Mouse (Mus musculus): ENCODE measurements around the gene Sccpdh. TPM values are rescaled to one million over a fixed set of nuclear protein-coding genes. Genes with fewer than 3 reads are reported as not detected.
"Not testable (repeated sequence)": the region's sequence is repeated elsewhere in the genome, so short reads cannot be mapped to it uniquely, and the experiment has no call there.

The Sccpdh gene
- total RNA-seq, 1 experiment from 2014 or later, result 15.0 TPM

DNA sequence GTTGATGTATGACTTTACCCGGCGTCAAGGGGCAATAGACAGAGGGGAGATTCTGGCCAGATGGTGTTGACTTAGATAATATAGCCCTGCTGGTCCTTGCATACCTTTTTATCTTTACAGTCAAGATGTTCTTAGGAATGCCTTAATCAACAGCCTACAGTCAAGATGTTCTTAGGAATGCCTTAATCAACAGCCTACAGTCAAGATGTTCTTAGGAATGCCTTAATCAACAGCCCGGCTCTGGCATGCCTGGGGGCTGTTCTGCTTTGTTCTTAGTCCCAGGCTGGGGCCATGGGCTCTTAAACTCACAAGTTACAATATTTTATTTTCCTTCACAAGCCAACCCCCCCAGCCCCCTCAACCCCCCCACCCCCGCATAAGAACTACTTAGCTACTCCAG lies 47.3 kb downstream of the Sccpdh start:
- ATAC-seq (replicated peaks; ENCODE audit: insufficient number of reproducible peaks, low FRiP score, low TSS enrichment, poor library complexity, severe bottlenecking), result not testable (repeated sequence)

DNA sequence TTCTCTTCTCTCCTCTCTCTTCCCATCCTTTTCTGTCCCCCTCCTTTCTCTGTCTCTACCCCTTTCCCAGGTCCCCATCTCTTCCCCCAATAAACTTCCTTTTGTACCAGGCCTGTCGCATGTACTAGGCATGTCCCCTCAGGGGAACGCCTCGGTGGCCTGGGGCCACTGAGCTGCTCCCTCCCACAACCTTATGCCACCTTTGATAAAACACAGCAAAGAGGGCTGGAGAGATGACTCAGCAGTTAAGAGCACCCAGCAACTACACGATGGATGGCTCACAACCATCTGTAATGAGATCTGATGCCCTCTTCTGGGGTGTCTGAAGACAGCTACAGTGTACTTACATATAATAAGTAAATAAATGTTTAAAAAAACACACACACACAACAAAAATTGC lies 47.8 kb downstream of the Sccpdh start:
- no peak for ATAC-seq (replicated peaks; ENCODE audit: insufficient number of reproducible peaks, low FRiP score, low TSS enrichment, poor library complexity, severe bottlenecking)

DNA sequence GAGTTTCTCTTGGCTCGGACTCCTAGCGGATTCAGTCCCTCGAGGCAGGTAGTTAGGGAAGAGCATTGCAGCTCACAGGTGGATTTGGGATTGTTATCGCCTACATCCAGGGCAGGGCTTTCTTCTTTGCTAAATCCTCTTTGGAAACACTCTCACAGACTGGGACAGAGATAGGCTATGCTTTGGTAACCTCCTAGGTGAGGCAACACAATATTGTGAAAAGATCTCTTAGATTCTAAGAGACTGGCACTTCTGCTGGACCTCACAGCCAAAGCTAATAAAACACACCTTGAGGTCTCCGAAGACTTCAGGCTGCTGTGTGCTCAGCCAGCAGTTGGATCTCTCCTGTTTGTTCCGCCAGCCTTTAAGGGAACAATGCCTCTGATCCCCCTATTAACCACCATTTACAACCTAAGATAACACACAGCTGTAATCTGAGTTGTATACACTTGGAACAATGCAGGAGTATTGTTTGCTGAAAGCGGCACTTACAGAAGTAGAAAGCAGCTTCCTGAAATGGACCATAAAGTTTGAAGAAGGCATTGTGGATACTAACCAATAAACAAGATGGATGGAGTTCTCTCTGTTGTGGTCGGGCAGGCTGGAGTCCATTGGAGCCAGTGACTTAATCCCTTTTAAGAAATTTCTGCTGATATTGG lies 54.9 kb downstream of the Sccpdh start:
- no peak for ATAC-seq (replicated peaks; ENCODE audit: insufficient number of reproducible peaks, low FRiP score, low TSS enrichment, poor library complexity, severe bottlenecking)

DNA sequence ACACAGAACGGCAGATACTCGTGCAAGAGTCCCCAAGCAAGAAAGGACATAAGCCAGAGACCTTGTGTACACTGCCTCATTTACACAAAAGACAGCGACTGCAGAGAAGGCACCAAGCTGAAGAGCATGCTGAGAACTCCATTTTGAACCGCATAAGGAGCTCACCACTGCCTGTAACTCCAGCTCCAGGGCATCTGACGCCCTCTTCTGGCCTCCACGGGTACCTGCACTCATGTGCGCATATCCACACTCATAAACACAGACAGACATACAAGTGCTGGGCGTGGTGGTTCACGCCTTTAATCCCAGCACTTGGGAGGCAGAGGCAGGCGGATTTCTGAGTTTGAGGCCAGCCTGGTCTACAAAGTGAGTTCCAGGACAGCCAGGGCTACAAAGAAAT lies 60.7 kb downstream of the Sccpdh start:
- no peak for ATAC-seq (replicated peaks; ENCODE audit: insufficient number of reproducible peaks, low FRiP score, low TSS enrichment, poor library complexity, severe bottlenecking)

DNA sequence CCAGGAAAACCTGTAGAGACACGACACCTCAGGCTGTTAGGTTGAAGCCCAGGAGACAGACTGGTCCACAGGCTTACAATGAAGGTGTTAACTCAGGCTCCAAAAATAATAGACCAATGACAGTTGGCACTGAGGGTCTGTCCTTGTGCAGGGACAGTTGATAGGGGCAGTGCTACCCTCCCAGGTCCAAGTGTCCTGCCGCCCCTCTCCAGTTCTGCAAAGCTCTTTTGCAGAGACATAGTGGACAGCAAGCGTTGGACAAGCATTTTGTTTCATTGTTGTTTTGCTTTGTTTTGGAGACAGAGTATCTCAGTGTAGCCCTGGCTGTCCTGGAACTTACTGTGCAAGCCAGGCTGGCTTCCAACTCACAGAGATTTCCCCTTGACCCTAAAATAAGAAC lies 63.4 kb downstream of the Sccpdh start:
- ATAC-seq (replicated peaks; ENCODE audit: insufficient number of reproducible peaks, low FRiP score, low TSS enrichment, poor library complexity, severe bottlenecking), result no peak

DNA sequence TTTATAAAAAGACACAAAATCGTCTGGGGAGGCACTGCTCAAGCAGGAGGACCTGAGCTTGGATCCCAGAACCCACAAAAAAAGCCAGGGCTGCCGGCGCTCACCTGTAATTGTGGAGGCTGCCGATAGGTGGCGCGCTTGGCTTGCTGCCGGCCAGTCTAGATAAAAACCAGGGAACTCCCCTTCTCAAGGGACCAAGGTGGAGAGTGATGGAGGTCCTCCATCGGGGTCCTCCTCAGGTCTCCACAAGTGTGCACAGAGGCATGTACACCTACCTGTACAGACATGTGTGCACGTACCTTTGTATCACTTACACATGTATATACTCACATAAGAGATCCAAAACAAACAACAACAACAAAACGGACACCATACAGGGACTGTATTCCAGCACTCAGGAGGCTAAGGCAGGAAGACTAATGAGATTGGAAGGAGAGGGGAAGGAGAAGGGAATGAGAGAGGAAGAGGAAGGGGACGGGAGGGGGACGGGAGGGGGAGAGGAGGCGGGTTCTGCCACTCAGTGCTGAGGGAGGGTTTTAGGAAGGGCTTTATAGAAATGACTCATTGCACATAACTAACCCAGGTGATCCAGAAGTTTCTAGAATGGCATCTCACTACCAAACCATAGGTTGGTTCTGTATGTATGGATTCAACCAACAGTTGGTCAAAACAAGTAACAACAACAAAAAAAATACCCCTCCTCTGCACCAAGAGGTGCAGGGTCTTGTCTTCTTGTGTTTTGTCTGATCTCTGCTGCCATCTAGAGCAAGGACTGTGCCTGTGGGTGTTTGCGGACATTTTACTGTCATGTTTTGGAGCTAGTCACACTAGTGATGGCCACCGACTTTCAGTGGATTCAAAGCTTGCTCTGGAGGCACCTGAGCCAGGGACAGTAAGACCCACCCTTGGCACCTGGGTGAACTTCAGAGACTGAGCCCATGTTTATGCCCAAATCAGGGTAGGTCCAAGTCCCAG lies 66.8 kb downstream of the Sccpdh start:
- ATAC-seq (replicated peaks; ENCODE audit: insufficient number of reproducible peaks, low FRiP score, low TSS enrichment, poor library complexity, severe bottlenecking), result no peak; the same call in 1 of the 2 replicates

DNA sequence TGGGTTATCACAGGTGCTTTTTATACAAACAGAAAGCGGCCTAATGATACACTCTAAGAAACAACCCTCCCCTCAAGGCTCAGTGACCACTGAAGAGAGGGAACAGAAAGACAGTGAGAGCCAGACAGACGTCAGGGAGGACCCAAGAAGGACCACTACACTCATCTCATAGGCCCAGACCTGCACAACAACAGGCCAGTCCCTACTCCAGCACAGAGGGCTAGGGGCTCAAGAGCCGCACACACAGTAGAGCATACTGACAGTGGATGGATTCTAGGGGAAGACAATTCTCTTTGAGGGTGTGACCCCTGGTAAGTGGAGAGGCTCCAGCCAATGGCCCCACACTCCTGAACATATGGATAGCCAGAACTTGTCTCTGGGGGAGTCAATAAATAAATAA lies 68.5 kb downstream of the Sccpdh start:
- ATAC-seq (replicated peaks; ENCODE audit: insufficient number of reproducible peaks, low FRiP score, low TSS enrichment, poor library complexity, severe bottlenecking), result no peak

Other genes with a start within 250 kb of the Sccpdh start
- gene Smyd3, start 150.2 kb upstream of the Sccpdh start, total RNA-seq (2017), result 10.6 to 34.7 TPM (median 14.3 TPM) in 3 replicates
- gene Tfb2m, start 121.9 kb upstream of the Sccpdh start, total RNA-seq (2017), result 30.5 to 41.7 TPM (median 32.7 TPM) in 3 replicates
- gene Cnst, start 121.8 kb upstream of the Sccpdh start, total RNA-seq (2017), result 46.3 to 67.5 TPM (median 54.8 TPM) in 3 replicates
- gene Kif28, start 77.1 kb downstream of the Sccpdh start, total RNA-seq (2017), result not detected in 3 replicates
- 0.58 TPM in 1 of 3 replicates, not detected in the others for gene Gm10518, start 135.2 kb downstream of the Sccpdh start, total RNA-seq (2017)
- gene Ahctf1, start 135.5 kb downstream of the Sccpdh start, total RNA-seq (2017), result 47.6 to 87.5 TPM (median 56.5 TPM) in 3 replicates

Measured in monocyte, adult 5-6 weeks (primary cell).